Mouse (Mus musculus) testis, postnatal 10 days (tissue): ENCODE results near the gene Olfr309.
"Not testable (repeated sequence)": the region's sequence is repeated elsewhere in the genome, so short reads cannot be mapped to it uniquely, and the experiment has no call there.

ENCODE experiments used
- DNase-seq: peaks from one replicate; pipeline ENCODE4 v3.0.0; 2021; ENCODE audit warnings: low spot score

Olfr309 gene

DNA sequence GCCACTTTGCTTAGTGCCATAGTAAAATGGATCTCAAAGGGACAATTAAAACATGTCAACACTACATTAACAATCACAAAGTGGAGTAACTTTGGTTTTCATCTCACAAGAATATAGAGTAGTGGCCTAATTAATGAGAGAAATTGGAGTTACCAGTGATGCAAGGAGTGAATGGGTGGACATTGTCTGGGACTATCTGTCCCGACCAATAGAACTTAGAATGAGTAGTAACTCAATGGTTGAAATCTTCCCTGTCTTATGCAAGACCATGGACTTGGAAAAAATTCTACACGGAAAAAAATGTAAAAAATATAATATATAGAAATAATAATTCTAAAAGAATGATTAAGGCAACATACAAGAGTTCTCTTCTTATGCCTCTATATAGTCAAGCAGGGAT, at the start of gene Olfr309:
Gene Olfr309 (minus strand): TSS at position 101 of the 400 bp plus-strand sequence.
- DNase-seq: no peak

DNA sequence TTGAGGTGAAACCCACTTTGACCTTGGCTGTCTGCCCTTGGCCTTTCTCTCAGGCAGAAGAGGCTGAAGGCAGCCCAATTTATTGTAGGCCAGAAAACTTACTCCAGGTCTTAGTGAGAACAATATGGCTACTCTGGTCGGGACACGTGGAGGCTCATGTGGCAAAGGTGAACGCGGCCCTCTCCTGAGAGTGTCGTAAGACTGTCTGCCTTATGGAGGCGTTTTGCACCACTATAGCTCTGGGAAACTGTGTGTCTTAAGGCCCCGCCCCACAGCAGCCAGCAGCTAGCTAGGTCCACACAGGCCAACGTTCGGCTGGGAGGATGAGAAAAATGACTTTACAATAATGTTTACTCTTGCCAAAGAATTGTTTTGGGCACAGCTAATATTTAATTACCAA, 32.8 kb upstream of the Olfr309 start:
- DNase-seq: not testable (repeated sequence)

DNA sequence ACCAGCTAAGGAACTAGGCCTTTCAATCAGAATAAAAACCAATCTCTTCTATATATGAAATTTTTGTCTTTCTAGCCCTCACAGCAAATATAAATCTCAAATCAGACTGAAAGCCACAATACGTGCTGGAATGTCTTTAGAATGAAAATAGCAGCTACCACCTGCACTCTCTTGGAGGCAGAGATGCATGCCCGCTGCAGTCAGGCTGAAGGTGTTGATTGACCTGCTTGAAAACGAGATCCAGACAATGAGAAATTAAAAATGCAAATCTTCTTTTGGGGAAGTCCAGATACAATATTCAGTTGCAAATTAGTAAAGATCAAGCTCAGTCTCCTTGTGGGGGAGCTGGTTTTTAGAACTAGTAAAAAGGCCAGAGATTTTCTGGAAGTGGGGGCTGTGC, 30.7 kb upstream of the Olfr309 start:
- DNase-seq: no peak

DNA sequence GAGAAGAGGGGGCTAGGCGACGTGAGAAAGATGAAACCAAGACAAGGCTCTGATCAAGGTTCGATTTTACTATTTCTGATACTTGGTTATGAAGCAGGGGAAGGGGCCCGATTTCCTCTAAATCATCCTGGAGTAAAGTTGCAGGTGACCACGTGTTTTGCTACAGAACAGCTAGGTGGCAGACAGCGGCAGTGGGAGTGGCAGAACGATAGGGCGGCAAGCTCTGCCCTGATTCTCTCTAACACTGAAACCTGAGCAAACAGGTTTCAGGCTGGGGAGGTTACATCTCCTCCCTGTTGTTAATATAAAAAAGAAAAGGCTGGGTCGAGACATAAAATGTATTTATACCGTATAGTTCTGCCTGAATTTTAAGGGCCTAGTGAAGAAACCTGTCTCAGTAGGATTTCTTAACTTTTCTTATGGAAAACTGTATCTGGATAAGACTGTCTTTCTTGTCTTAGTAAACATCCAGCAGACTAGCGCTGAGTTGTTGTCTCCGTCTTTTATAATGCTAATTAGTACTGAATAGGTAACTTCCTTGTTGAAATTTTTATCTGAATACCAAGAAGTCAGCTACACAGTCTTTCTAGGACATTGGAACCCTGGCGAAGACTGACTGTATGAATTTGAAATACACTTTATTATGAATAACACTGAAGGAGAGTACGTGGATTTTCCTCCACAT, 29.5 kb upstream of the Olfr309 start:
- no peak for DNase-seq

DNA sequence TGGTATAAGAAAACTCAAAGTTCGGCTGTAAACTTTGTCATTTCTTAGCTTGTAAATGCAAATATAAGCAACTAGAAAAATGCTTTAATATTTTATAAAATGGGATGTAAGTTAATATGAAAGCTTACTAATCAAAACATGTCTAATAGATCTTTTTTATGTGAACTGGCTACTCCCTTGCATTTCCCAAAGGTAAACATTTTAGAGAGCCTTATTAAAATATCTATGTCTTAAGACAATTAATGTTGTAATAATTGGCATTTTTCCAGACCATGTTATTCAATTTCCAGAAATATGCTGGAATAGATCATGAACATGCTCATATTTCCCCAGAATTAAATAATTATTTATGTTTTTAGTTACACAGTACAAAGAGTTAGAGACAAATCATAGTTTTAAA, 24.0 kb upstream of the Olfr309 start, which contains the start of gene Olfr307:
Gene Olfr307 (minus strand): TSS at position 101 of the 400 bp plus-strand sequence.
- no peak for DNase-seq

DNA sequence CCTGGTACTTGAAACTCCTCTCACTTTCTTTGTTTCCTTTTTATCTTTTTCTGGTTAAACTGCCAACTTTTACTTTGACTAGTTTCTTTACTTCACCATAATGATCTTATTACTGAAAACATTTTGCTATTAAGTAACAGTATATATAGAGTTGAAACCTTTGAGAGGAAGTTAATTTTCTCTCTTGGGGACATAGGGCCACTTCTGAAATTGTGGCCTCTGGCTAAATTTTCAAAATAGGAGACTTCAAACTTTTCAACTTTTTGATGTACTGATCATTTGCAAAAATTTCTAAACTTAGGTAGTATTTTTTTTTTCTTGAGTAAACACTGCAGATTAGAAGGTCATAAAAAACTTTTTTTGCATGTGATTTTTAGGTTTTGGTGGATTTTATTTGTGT, 12.0 kb upstream of the Olfr309 start, which contains the start of gene Olfr308:
Gene Olfr308 (minus strand): TSS at position 101 of the 400 bp plus-strand sequence.
- DNase-seq: no peak

DNA sequence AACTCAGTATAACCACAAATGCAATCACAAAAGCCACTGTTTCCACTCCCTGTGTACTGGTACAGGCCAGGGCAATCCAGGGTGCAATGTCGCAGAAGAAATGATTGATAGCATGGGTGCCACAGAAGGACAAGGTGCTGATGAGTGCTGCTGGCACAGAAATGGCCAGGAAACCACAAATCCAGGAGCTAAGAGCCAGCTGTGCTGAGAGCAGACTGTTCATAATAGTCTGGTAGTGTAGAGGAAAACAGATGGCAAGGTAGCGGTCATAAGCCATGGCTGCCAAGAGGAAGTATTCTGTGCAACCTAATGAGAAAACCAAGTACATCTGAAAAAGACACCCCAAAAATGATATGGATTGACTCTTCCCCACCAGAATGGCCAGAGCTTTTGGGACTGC, 7.8 kb upstream of the Olfr309 start:
- no peak for DNase-seq

DNA sequence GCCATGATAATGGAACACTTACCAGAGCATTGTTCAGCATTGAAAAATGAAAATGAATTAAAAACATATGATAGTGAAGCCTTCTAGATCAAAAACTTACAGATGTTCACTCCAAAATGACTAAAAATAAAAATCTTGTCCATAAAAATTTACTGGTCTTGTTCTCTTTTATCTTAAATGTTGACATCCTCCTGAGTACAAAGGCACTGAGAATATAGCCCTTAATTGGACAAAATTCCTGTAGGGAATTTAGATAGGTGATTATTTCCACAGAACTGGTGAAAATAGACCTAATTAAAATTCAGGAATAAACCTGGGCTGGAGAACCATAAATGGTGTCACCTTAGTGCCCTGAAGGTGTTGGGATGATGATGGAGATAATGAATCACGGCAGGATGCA, 36.4 kb downstream of the Olfr309 start, which contains the start of gene Olfr310:
Gene Olfr310 (minus strand): TSS at position 101 of the 400 bp plus-strand sequence.
- DNase-seq: no peak
